Mouse (Mus musculus): ENCODE results near the gene Sipa1.

GRCm38 (mm10) chr19:5689565-5690342, 26.2 kb upstream of the Sipa1 start:
- no peak for TF ChIP-seq CTCF (conservative IDR thresholded peaks at IDR 0.05; ENCODE audit: low read length)
- TF ChIP-seq NANOG (IDR thresholded peaks at IDR 0.05; ENCODE audit: borderline replicate concordance, low read length): no peak
